Mouse (Mus musculus): Measurements from ENCODE around the gene Gm4131. TPM values are rescaled to one million over a fixed set of nuclear protein-coding genes. Genes with fewer than 3 reads are reported as not detected.

Gm4131 gene
- polyA plus RNA-seq, 1 experiment from 2014 or later = not detected

GRCm38 (mm10) chr14:62474481-62474880 lies 92.2 kb downstream of the Gm4131 start:
- Histone ChIP-seq H3K9me3 (ENCODE audit: low read length) (no peaks in the 10 kb centered on the region), H3K27ac (ENCODE audit: low read length) (no peak overlapping the region), H3K36me3 (ENCODE audit: insufficient read depth, low read length) (no peaks in the 10 kb centered on the region), H3K4me3 (ENCODE audit: low read depth, low read length) (no peak overlapping the region), H3K4me2 (replicated peaks; ENCODE audit: low read depth, low read length) (no peak overlapping the region), H3K4me1 (ENCODE audit: insufficient read depth, low read depth, low read length) (no peaks in the 10 kb centered on the region), H3K9ac (replicated peaks; ENCODE audit: low read depth) (no peak overlapping the region), H3K27me3 (replicated peaks; ENCODE audit: insufficient read depth, low read length) (no peaks in the 10 kb centered on the region)
- WGBS = 57% methylated on average over 1 of the region's 1 CpGs
- ATAC-seq = no peak
- DNase-seq (ENCODE audit: low spot score) = no peak
- TF ChIP-seq CTCF (IDR thresholded peaks at IDR 0.05) = no peak
- TF ChIP-seq EP300 (IDR thresholded peaks at IDR 0.05) = no peak

- ATAC-seq (no peak), DNase-seq (ENCODE audit: low spot score) (no peak)
- Histone ChIP-seq H3K9ac (replicated peaks; ENCODE audit: low read depth) (no peak overlapping the region), H3K27me3 (replicated peaks; ENCODE audit: insufficient read depth, low read length) (no peaks in the 10 kb centered on the region), H3K9me3 (ENCODE audit: low read length) (no peaks in the 10 kb centered on the region), H3K4me2 (replicated peaks; ENCODE audit: low read depth, low read length) (no peak overlapping the region), H3K4me3 (ENCODE audit: low read depth, low read length) (no peak overlapping the region), H3K36me3 (ENCODE audit: insufficient read depth, low read length) (no peaks in the 10 kb centered on the region), H3K27ac (ENCODE audit: low read length) (no peak overlapping the region), H3K4me1 (ENCODE audit: insufficient read depth, low read depth, low read length) (no peaks in the 10 kb centered on the region)
- WGBS = 66% methylated on average over 2 of the region's 2 CpGs
- TF ChIP-seq EP300 (IDR thresholded peaks at IDR 0.05) (no peak), CTCF (IDR thresholded peaks at IDR 0.05) (no peak)
Measured at GRCm38 (mm10) chr14:62472061-62472460, 94.7 kb downstream of the Gm4131 start.

GRCm38 (mm10) chr14:62468753-62469125 lies 98.0 kb downstream of the Gm4131 start:
- no peak overlapping the region for H3K9ac ChIP-seq (replicated peaks; ENCODE audit: low read depth)
- H3K4me1 ChIP-seq (ENCODE audit: insufficient read depth, low read depth, low read length) = no peaks in the 10 kb centered on the region
- no peak overlapping the region for H3K4me2 ChIP-seq (replicated peaks; ENCODE audit: low read depth, low read length)
- 89% methylated on average over 5 of the region's 5 CpGs for WGBS
- no peak overlapping the region for H3K4me3 ChIP-seq (ENCODE audit: low read depth, low read length)
- no peak for DNase-seq (ENCODE audit: low spot score)
- no peaks in the 10 kb centered on the region for H3K27me3 ChIP-seq (replicated peaks; ENCODE audit: insufficient read depth, low read length)
- H3K9me3 ChIP-seq (ENCODE audit: low read length) = no peaks in the 10 kb centered on the region
- ATAC-seq = no peak
- TF ChIP-seq CTCF (IDR thresholded peaks at IDR 0.05) = no peak
- TF ChIP-seq EP300 (IDR thresholded peaks at IDR 0.05) = no peak
- H3K27ac ChIP-seq (ENCODE audit: low read length) = no peak overlapping the region
- no peaks in the 10 kb centered on the region for H3K36me3 ChIP-seq (ENCODE audit: insufficient read depth, low read length)

GRCm38 (mm10) chr14:62468119-62468752 lies 98.5 kb downstream of the Gm4131 start:
- no peaks in the 10 kb centered on the region for H3K36me3 ChIP-seq (ENCODE audit: insufficient read depth, low read length)
- TF ChIP-seq EP300 (IDR thresholded peaks at IDR 0.05) = no peak
- H3K4me2 ChIP-seq (replicated peaks; ENCODE audit: low read depth, low read length) = no peak overlapping the region
- no peaks in the 10 kb centered on the region for H3K9me3 ChIP-seq (ENCODE audit: low read length)
- H3K27me3 ChIP-seq (replicated peaks; ENCODE audit: insufficient read depth, low read length) = no peaks in the 10 kb centered on the region
- H3K4me1 ChIP-seq (ENCODE audit: insufficient read depth, low read depth, low read length) = no peaks in the 10 kb centered on the region
- no peak overlapping the region for H3K4me3 ChIP-seq (ENCODE audit: low read depth, low read length)
- no peak overlapping the region for H3K9ac ChIP-seq (replicated peaks; ENCODE audit: low read depth)
- 65% methylated on average over 6 of the region's 6 CpGs for WGBS
- DNase-seq (ENCODE audit: low spot score) (no peak), ATAC-seq (no peak)
- no peak overlapping the region for H3K27ac ChIP-seq (ENCODE audit: low read length)

GRCm38 (mm10) chr14:62464966-62465365 lies 101.8 kb downstream of the Gm4131 start:
- Histone ChIP-seq H3K4me2 (replicated peaks; ENCODE audit: low read depth, low read length) (0 out of 2 replicates have a peak overlapping the region, but pooled peaks have one; percentile 1), H3K4me3 (ENCODE audit: low read depth, low read length) (no peak overlapping the region), H3K27ac (ENCODE audit: low read length) (no peak overlapping the region), H3K27me3 (replicated peaks; ENCODE audit: insufficient read depth, low read length) (no peaks in the 10 kb centered on the region), H3K36me3 (ENCODE audit: insufficient read depth, low read length) (no peaks in the 10 kb centered on the region), H3K9me3 (ENCODE audit: low read length) (no peaks in the 10 kb centered on the region), H3K4me1 (ENCODE audit: insufficient read depth, low read depth, low read length) (no peaks in the 10 kb centered on the region), H3K9ac (replicated peaks; ENCODE audit: low read depth) (no peak overlapping the region)
- 31% methylated on average over 9 of the region's 9 CpGs for WGBS
- ATAC-seq (no peak), DNase-seq (ENCODE audit: low spot score) (peak; percentile 14)
- no peak for TF ChIP-seq EP300 (IDR thresholded peaks at IDR 0.05)
- no peak for TF ChIP-seq CTCF (IDR thresholded peaks at IDR 0.05)

- Histone ChIP-seq H3K4me3 (ENCODE audit: low read depth, low read length) (no peak overlapping the region), H3K9me3 (ENCODE audit: low read length) (no peaks in the 10 kb centered on the region), H3K9ac (replicated peaks; ENCODE audit: low read depth) (no peak overlapping the region), H3K27ac (ENCODE audit: low read length) (no peak overlapping the region), H3K4me2 (replicated peaks; ENCODE audit: low read depth, low read length) (no peak overlapping the region), H3K36me3 (ENCODE audit: insufficient read depth, low read length) (no peaks in the 10 kb centered on the region), H3K4me1 (ENCODE audit: insufficient read depth, low read depth, low read length) (no peaks in the 10 kb centered on the region), H3K27me3 (replicated peaks; ENCODE audit: insufficient read depth, low read length) (no peaks in the 10 kb centered on the region)
- no peak for TF ChIP-seq EP300 (IDR thresholded peaks at IDR 0.05)
- peak; percentile 48 for TF ChIP-seq CTCF (IDR thresholded peaks at IDR 0.05)
- WGBS = 53% methylated on average over 11 of the region's 11 CpGs
- ATAC-seq (no peak), DNase-seq (ENCODE audit: low spot score) (no peak)
Measured at GRCm38 (mm10) chr14:62459541-62459940, 107.2 kb downstream of the Gm4131 start.

Measured in lung, postnatal 0 days (tissue).